Mouse (Mus musculus): Measurements from ENCODE around the gene Adora3.

- TF ChIP-seq CTCF (IDR thresholded peaks at IDR 0.05; ENCODE audit: insufficient read depth, low read length) = no peak
- no peak for TF ChIP-seq POLR2A (IDR thresholded peaks at IDR 0.05; ENCODE audit: borderline replicate concordance, extremely low read depth, low read depth, low read length)
Observed at GRCm38 (mm10) chr3:105878751-105879150, 8.1 kb downstream of the Adora3 start.
